Mouse (Mus musculus) hindbrain, postnatal 0 days (tissue): Measurements from ENCODE around the gene Mettl2. TPM values are rescaled to one million over a fixed set of nuclear protein-coding genes. Genes with fewer than 3 reads are reported as not detected.

Experiments used
- ATAC-seq: fragments of 200-750 bp; cut with Nextera tagmentation; 2 replicates; pipeline ENCODE4 v1.8.0; 2017; ENCODE audit warnings: mild to moderate bottlenecking, moderate TSS enrichment, moderate library complexity
- DNase-seq: peaks from one replicate; pipeline ENCODE4 v3.0.0-alpha.2; 2015; ENCODE audit warnings: low spot score
- H3K27ac ChIP-seq: fragments of 300-500 bp; sonication (generic); 2 replicates; pipeline ENCODE4 v1.5.1; 2014; ENCODE audit warnings: mild to moderate bottlenecking
- H3K27me3 ChIP-seq: fragments of 300-500 bp; sonication (generic); 2 replicates; pipeline ENCODE4 v1.6.1; 2014; ENCODE audit warnings: low read length, mixed read lengths; ENCODE audit not compliant: insufficient read depth
- H3K36me3 ChIP-seq: fragments of 300-500 bp; sonication (generic); 2 replicates; pipeline ENCODE4 v1.6.1; 2014; ENCODE audit warnings: low read length, mixed read lengths; ENCODE audit not compliant: insufficient read depth
- H3K4me1 ChIP-seq: fragments of 300-500 bp; sonication (generic); 2 replicates; pipeline ENCODE4 v1.6.1; 2014; ENCODE audit warnings: antibody characterized with exemption, low read length, mixed read lengths; ENCODE audit not compliant: insufficient read depth
- H3K4me2 ChIP-seq: fragments of 300-500 bp; sonication (generic); 2 replicates; pipeline ENCODE4 v1.6.1; 2014; ENCODE audit warnings: low read depth, mild to moderate bottlenecking, low read length, moderate library complexity, mixed read lengths
- H3K4me3 ChIP-seq: fragments of 300-500 bp; sonication (generic); 2 replicates; pipeline ENCODE4 v1.5.1; 2014; ENCODE audit warnings: low read length
- H3K9ac ChIP-seq: fragments of 300-500 bp; sonication (generic); replicated peaks from 2 replicates; pipeline ENCODE4 v1.6.1; 2014; ENCODE audit warnings: mild to moderate bottlenecking, low read length, moderate library complexity, mixed read lengths
- H3K9me3 ChIP-seq: fragments of 300-500 bp; sonication (generic); 2 replicates; pipeline ENCODE4 v1.6.1; 2016; ENCODE audit warnings: low read length, mixed read lengths
- CTCF ChIP-seq: IDR thresholded peaks from 2 replicates; pipeline ENCODE4 v1.5.1; 2016; ENCODE audit warnings: antibody characterized with exemption, control low read depth, low read depth
- WGBS: fragments of 180-500 bp; shearing (Covaris S2); extraction: QIAGEN DNeasy Blood & Tissue Kit; methylation state at CpG from one replicate; pipeline ENCODE4 v1.1.7; 2014; 5-methylcytosine and 5-hydroxymethylcytosine counted together
- polyA plus RNA-seq: library from polyadenylated mRNA; unstranded; fragments of >200 nt; fragmentation: Nextera tagmentation; extraction: Ambion mirVana; gene quantifications from 2 replicates; pipeline ENCODE4 v1.2.1, GENCODE M21; 2015
- total RNA-seq: library from RNA; depleted of rRNA; stranded (reverse); fragments of >200 nt; gene quantifications from 2 replicates; pipeline ENCODE4 v1.2.3, GENCODE M21; 2014

Gene Mettl2
- total and polyA plus RNA-seq, 2 experiments from 2014 or later = 21.7 to 31.1 TPM

DNA sequence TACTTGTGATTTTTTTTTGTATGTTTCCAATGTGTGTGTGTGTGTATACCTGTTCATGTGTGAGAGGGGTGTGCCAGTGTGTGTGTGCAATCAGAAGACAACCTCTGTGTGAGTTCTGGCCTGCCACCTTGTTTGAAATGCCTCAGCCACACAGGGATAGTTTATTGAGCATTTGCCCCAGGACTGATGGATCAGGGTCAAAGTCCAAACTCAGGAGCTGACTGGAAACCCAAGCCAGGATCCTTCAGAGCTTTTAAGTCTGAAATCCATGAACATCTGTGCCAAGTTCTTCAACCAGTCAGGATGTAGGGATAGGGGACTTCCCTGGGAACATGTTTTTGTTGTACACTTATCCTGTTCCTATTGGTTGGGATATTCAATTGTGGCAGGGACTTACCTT lies 31.8 kb downstream of the Mettl2 start:
- H3K4me3 ChIP-seq = no peak overlapping the region
- TF ChIP-seq CTCF = no peak
- H3K4me1 ChIP-seq = peaks cover 5% of the 10 kb centered on the region; the same call in 1 of the 2 replicates
- ATAC-seq (no peak), DNase-seq (no peak)
- no peaks in the 10 kb centered on the region for H3K9me3 ChIP-seq
- H3K4me2 ChIP-seq = no peak overlapping the region
- H3K27me3 ChIP-seq = no peaks in the 10 kb centered on the region
- no peaks in the 10 kb centered on the region for H3K36me3 ChIP-seq
- no peak overlapping the region for H3K9ac ChIP-seq
- no peak overlapping the region for H3K27ac ChIP-seq

DNA sequence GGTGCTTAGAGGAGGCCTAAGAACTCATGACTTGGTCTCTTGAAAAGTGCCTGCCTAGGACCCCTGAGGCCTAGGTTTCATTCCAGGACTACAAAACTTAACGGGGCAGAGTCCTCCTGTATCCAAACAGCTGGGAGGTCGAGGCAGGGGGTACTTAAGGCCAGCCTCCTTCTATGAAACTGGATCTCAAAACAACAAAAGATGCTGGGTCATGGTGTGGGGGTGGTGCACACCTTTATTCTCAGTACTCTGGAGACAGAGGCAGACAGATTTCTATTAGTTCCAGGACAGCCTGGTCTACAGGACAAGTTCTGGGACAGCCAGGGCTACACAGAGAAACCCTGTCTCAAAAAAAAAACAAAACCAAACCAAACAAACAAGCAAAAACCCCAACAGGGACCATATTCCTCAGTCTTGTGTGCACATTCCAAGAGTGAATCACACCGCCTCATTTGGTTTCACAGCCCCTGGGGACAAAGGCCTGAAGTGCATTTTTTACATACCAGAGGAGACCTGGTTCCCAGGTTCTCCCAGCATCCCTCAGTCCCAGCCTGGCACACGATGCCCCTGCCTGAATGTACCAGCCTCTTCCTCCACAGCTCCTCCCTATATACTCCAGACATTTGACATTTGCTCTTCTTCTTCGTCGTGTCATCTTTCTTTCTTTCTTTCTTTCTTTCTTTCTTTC lies 33.6 kb downstream of the Mettl2 start:
- WGBS = 55% methylated on average over 6 of the region's 6 CpGs
- H3K27ac ChIP-seq = no peak overlapping the region
- H3K4me1 ChIP-seq = no peaks in the 10 kb centered on the region
- no peaks in the 10 kb centered on the region for H3K36me3 ChIP-seq
- ATAC-seq = no peak
- H3K27me3 ChIP-seq = no peaks in the 10 kb centered on the region
- H3K9me3 ChIP-seq = no peaks in the 10 kb centered on the region
- DNase-seq = no peak
- H3K4me2 ChIP-seq = no peak overlapping the region
- TF ChIP-seq CTCF = no peak
- H3K9ac ChIP-seq = no peak overlapping the region
- no peak overlapping the region for H3K4me3 ChIP-seq

DNA sequence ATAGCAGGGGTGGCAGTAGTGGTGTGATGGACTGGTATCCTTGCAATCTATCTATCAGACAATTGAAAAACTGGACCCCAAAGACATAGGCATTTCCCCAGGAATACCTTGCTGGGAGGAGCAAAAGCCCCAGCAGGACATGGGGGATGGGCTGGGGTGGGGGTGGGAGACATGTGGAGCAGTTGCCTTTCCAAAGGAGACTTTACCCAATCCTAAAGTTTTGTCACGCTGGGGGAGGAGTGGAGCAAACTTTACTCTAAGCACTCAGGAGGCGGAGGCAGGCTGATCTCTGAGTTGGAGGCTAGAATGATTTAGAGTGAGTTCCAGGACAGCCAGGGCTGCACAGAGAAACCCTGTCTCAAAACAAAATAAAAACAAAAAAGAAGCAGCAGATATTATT lies 35.2 kb downstream of the Mettl2 start:
- no peak for TF ChIP-seq CTCF
- Histone ChIP-seq H3K27ac (no peak overlapping the region), H3K4me3 (no peak overlapping the region), H3K4me1 (no peaks in the 10 kb centered on the region), H3K36me3 (no peaks in the 10 kb centered on the region), H3K27me3 (no peaks in the 10 kb centered on the region), H3K9ac (no peak overlapping the region), H3K4me2 (no peak overlapping the region), H3K9me3 (no peaks in the 10 kb centered on the region)
- 80% methylated on average over 2 of the region's 2 CpGs for WGBS
- no peak for ATAC-seq
- DNase-seq = no peak

DNA sequence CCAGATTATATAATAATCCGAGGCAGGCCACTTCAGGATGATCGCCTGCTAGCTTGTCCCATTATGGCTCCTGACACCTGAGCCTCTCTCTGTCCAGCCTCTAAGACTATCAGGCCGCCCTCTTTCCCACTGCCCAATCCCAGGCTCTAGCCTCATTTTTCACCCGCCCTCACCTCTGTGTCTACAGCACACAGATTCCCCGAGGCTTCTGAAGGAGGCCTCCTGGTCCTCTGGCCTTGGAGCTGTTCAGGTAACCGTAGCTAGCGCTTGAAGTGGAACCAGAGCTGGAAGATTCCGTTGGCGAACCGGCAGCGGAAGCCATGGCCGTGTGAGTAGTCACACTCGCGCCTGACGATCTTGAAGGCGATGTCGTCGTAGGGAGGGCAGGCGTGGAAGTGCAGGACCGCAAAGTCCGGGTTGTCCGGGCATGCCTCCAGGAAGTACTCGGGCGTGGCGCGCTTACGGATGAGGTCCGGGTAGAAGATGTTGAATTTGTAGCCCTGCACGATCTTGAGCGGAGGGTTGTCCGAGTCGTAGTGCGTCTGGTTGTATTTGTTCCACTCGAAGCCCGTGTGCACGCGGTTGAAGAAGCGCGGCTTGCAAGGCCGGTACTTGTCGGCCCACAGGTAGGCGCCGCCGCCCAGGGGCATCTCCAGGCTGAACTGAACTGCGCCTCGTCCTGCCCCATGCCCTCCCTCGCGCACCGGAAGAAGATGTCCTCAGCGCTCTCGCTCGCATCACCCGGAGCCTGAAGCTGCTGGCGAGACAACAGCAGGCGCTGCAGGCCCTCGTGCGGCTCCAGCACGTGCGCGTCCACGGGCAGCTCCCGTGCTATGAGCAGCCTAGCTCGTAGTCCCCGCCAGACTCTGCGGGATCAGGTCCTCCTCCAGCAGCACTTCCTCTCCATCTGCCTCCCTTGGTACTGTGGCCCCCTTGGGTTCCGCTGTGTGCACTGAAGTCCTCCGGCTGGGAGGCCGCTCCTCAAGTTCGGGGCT lies 38.6 kb downstream of the Mettl2 start:
- H3K36me3 ChIP-seq = no peaks in the 10 kb centered on the region
- H3K4me2 ChIP-seq = no peak overlapping the region
- DNase-seq = no peak
- no peak overlapping the region for H3K4me3 ChIP-seq
- H3K4me1 ChIP-seq = no peaks in the 10 kb centered on the region
- H3K27me3 ChIP-seq = no peaks in the 10 kb centered on the region
- no peak overlapping the region for H3K9ac ChIP-seq
- no peak for TF ChIP-seq CTCF
- ATAC-seq = no peak
- WGBS = 87% methylated on average over 69 of the region's 69 CpGs
- no peak overlapping the region for H3K27ac ChIP-seq
- H3K9me3 ChIP-seq = no peaks in the 10 kb centered on the region

DNA sequence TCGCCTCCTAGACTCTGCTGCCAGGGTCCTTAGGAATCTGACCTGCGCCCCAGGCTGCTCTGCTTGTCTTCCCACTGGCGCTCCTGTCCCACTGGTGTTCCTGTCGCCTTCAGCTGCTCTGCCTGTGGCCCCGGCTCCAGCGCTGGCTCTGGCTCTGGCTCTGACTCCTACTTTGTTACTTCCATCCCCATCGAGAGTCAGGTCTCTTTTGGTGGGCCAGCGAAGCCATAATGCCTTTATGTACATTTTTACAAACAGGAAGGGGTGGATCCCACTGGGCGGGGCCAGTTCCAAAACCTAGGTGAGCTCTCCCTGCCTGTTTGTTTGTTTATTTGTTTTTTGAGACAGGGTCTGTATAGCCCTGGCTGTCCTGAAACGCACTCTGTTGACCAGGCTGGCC lies 40.6 kb downstream of the Mettl2 start:
- Histone ChIP-seq H3K4me3 (no peak overlapping the region), H3K27me3 (no peaks in the 10 kb centered on the region), H3K4me2 (no peak overlapping the region), H3K9me3 (no peaks in the 10 kb centered on the region), H3K27ac (no peak overlapping the region), H3K36me3 (no peaks in the 10 kb centered on the region), H3K4me1 (no peaks in the 10 kb centered on the region), H3K9ac (no peak overlapping the region)
- no peak for DNase-seq
- WGBS = 91% methylated on average over 10 of the region's 10 CpGs
- no peak for ATAC-seq
- TF ChIP-seq CTCF = no peak

DNA sequence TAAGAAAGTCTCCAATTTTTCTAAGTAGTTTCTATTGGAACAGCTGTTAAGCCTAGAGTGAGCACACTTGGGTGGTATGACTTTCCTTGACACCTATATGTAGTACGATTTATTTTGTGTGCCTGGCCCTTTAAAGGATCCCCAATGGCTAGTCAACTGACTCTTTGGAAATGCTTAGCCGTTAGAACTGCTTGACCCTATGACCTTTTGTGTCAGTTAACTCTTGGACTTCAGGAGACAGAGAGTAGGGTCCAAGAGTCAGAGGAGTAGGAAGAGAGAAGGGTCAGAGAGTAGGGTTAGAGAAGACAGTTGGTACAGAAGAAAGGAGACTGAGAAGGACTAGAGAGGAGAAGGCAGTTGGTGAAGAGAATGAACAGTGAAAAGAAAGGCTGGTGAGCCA lies 52.3 kb downstream of the Mettl2 start, which contains the start of gene Tlk2:
Tlk2 (plus strand) TSS at position 292 of the 400 bp plus-strand sequence.
- no peaks in the 10 kb centered on the region for H3K27me3 ChIP-seq
- H3K27ac ChIP-seq = no peak within 1 kb of the TSS
- 0 out of 2 replicates have a peak within 1 kb of the TSS, but pooled peaks have one; percentile 68 for H3K4me3 ChIP-seq
- H3K4me1 ChIP-seq = peaks cover 8% of the 10 kb centered on the region
- WGBS = 44% methylated on average over 2 of the region's 2 CpGs
- no peaks in the 10 kb centered on the region for H3K9me3 ChIP-seq
- H3K9ac ChIP-seq = no peak within 1 kb of the TSS
- ATAC-seq = no peak
- peak within 1 kb of the TSS; percentile 87 for H3K4me2 ChIP-seq
- no peak for TF ChIP-seq CTCF
- DNase-seq = no peak
- H3K36me3 ChIP-seq = no peaks in the 10 kb centered on the region
